Mouse (Mus musculus) midbrain, embryonic 10.5 days (tissue): ENCODE results near the gene Grem2. TPM values are rescaled to one million over a fixed set of nuclear protein-coding genes. Genes with fewer than 3 reads are reported as not detected.

Experiments used
- DNase-seq: peaks from one replicate; pipeline ENCODE4 v3.0.0-alpha.2; 2017; ENCODE audit warnings: low spot score
- H3K27ac ChIP-seq: fragments of 300-500 bp; sonication (generic); replicated peaks from 2 replicates; pipeline ENCODE4 v1.5.1; 2016; ENCODE audit warnings: mild to moderate bottlenecking
- H3K27me3 ChIP-seq: fragments of 300-500 bp; sonication (generic); 2 replicates; pipeline ENCODE4 v1.6.1; 2016; ENCODE audit warnings: low read depth, mild to moderate bottlenecking; ENCODE audit not compliant: poor library complexity, severe bottlenecking
- H3K36me3 ChIP-seq: fragments of 300-500 bp; sonication (generic); 2 replicates; pipeline ENCODE4 v1.6.1; 2016; ENCODE audit warnings: mild to moderate bottlenecking, moderate library complexity
- H3K4me1 ChIP-seq: fragments of 300-500 bp; sonication (generic); 2 replicates; pipeline ENCODE4 v1.6.1; 2016
- H3K4me3 ChIP-seq: fragments of 300-500 bp; sonication (generic); 2 replicates; pipeline ENCODE4 v1.5.1; 2016; ENCODE audit warnings: mild to moderate bottlenecking, moderate library complexity
- H3K9me3 ChIP-seq: fragments of 300-500 bp; sonication (generic); replicated peaks from 2 replicates; pipeline ENCODE4 v1.6.1; 2016; ENCODE audit warnings: mild to moderate bottlenecking
- WGBS: fragments of 180-500 bp; shearing (Covaris S2); methylation state at CpG from one replicate; pipeline ENCODE4 v1.1.7; 2016; 5-methylcytosine and 5-hydroxymethylcytosine counted together
- polyA plus RNA-seq: library from polyadenylated mRNA; unstranded; fragments of >200 nt; fragmentation: Nextera tagmentation; extraction: Ambion mirVana; gene quantifications from 2 replicates; pipeline ENCODE4 v1.2.1, GENCODE M21; 2016

The Grem2 gene
- polyA plus RNA-seq: 0.80 and 1.2 TPM in 2 replicates

DNA sequence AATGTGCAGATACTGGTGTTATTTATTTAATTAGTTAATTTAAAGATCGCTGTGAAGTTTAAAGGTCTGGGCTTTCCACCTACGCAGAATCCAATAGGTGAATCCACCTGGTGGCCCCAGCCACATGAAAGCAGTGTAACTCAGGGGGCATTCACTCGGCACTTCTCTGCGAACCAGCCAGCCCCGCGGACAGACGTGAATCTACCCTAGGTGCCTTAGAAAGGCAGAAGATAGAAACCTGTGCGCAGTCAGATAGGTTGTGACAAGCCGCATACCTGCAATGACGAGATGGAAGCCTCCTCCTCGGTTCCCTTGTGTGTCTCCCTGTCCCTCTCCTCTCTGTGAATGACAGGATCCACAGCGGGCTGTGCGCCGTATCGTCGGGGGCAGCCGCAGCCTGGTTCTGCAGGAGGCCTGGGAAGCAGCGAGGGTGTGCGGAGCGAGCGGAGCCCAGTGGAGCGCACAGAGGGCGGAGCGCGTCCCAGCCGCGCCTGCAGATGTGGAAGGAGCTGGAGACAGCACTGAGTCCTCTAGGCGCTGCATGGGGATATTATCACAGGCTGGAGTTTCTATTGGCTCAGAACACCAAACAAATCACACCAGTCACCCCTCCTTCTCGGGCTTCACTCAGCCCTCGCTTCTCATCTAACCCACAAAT is at the start of gene Grem2:
Gene Grem2 (minus strand): TSS at position 522 of the 658 bp plus-strand sequence.
- H3K27ac ChIP-seq: peak within 1 kb of the TSS; percentile 64
- no peaks in the 10 kb centered on the region for H3K9me3 ChIP-seq
- peak within 1 kb of the TSS; percentile 56 for H3K4me3 ChIP-seq
- 5% methylated on average over 30 of the region's 30 CpGs for WGBS
- H3K36me3 ChIP-seq: no peaks in the 10 kb centered on the region
- H3K4me1 ChIP-seq: peaks cover 10% of the 10 kb centered on the region
- peak; percentile 66 for DNase-seq
- H3K27me3 ChIP-seq: peaks cover 15% of the 10 kb centered on the region

DNA sequence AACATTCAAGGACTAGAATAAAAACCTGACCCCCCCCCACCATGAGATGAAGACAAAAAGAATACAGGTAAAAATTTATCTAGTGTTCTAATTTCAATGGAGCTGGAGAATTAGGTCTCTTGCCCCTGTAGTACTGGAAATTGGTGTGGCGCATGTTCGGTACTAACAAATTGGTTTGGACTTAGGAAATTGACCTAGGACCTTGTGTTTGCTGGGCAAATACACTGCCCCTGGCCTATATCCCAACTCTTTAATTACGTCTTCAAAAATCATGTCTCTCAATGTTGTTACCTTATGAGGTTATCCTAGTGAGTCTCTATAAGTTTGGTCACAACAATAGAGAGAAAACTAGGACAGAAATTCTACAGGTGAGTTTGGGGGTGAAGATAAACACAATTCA is 38.2 kb upstream of the Grem2 start:
- Histone ChIP-seq H3K27ac (no peak overlapping the region), H3K27me3 (no peaks in the 10 kb centered on the region), H3K36me3 (no peaks in the 10 kb centered on the region), H3K4me3 (no peak overlapping the region), H3K4me1 (peaks cover 6% of the 10 kb centered on the region; the same call in 1 of the 2 replicates), H3K9me3 (no peaks in the 10 kb centered on the region)
- DNase-seq: no peak
- 92% methylated on average over 3 of the region's 3 CpGs for WGBS

- 60% methylated on average over 3 of the region's 3 CpGs for WGBS
Observed at GRCm38 (mm10) chr1:174931003-174931619, 9.5 kb upstream of the Grem2 start.

GRCm38 (mm10) chr1:174929459-174930181 is 8.0 kb upstream of the Grem2 start:
- no peak for DNase-seq
- 91% methylated on average over 7 of the region's 7 CpGs for WGBS
- no peaks in the 10 kb centered on the region for H3K9me3 ChIP-seq
- no peak overlapping the region for H3K27ac ChIP-seq
- H3K27me3 ChIP-seq: no peaks in the 10 kb centered on the region
- H3K4me1 ChIP-seq: peaks cover 5% of the 10 kb centered on the region
- no peak overlapping the region for H3K4me3 ChIP-seq
- no peaks in the 10 kb centered on the region for H3K36me3 ChIP-seq

More at GRCm38 (mm10) chr1:174931003-174931619, 9.5 kb upstream of the Grem2 start:
- no peaks in the 10 kb centered on the region for H3K36me3 ChIP-seq
- H3K27me3 ChIP-seq: no peaks in the 10 kb centered on the region
- H3K9me3 ChIP-seq: no peaks in the 10 kb centered on the region
- 0 out of 2 replicates have a peak overlapping the region, but pooled peaks have one; percentile 30 for H3K27ac ChIP-seq
- no peak overlapping the region for H3K4me3 ChIP-seq
- peak; percentile 16 for DNase-seq
- H3K4me1 ChIP-seq: peaks cover 5% of the 10 kb centered on the region

DNA sequence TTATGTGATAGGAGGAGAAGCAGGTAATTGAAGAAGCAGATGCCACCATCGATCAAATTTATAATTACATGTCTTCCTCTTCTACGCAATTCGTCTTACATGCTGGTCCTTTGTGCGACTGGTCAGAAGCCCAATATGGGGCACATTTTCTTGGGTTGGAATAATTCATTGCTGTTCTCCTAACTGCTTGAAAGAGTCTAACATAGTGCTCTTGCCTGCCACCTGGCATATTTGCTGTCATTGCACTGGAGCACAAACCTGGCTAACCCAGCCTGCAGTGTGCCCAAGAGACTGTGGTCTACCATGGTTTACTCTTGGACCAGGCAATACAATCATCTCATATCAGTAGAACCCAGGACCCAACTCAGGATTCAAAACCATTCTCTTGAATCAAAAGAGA is 2.7 kb downstream of the Grem2 start:
- Histone ChIP-seq H3K27ac (no peak overlapping the region), H3K9me3 (no peaks in the 10 kb centered on the region), H3K36me3 (no peaks in the 10 kb centered on the region), H3K27me3 (peaks cover 15% of the 10 kb centered on the region), H3K4me3 (no peak overlapping the region), H3K4me1 (peaks cover 10% of the 10 kb centered on the region)
- 95% methylated on average over 4 of the region's 4 CpGs for WGBS
- no peak for DNase-seq

DNA sequence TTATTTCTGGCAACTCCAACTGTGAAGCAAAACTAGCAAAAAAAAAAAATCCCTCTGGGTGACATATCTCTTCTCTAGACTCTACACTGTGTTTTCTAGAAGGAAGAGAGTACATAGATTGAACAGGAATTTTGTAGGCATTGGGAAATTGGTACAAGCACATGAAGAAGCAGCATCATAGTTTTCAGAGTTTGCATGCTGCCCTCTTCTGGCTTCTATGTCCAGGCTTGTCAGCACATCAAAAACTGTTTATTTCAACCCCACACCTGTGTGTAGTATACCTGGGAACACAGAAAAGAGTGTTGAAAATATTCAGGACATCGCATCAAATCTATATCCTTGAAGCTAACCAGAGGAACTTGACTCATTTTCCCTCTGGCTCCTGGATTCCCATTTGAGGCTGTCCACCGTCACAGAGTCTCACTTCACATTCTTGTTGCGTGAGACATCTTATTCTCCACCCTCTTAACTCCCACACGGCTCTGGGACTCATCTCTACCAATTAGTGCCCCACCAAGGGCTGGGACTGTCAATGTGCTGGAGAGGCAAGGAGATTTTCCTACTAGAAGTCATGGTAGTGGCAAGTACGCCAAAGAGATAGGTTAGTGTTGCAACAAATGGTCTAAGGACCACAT is 3.3 kb downstream of the Grem2 start:
- H3K27ac ChIP-seq: no peak overlapping the region
- no peaks in the 10 kb centered on the region for H3K36me3 ChIP-seq
- H3K27me3 ChIP-seq: peaks cover 15% of the 10 kb centered on the region
- no peak overlapping the region for H3K4me3 ChIP-seq
- 89% methylated on average over 5 of the region's 5 CpGs for WGBS
- peaks cover 10% of the 10 kb centered on the region for H3K4me1 ChIP-seq
- DNase-seq: no peak
- H3K9me3 ChIP-seq: no peaks in the 10 kb centered on the region

DNA sequence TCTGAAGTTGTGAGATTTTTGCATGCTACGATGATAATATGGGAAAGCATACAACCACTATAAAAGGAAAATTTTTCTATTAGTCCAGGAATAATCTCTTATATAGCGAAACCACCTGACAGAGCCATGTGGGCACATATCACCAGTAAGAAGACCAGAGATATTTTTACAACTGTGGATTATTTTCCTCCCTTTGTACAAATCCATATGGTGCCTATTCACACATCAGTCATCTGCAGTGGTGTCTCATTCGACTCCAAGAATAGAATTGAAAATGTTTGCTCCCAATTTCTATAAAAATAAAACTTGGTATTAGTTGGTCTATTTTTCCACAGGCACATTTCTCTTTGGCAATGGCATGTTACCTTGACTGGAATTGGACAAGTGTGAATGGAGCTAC is 11.8 kb downstream of the Grem2 start:
- Histone ChIP-seq H3K4me3 (no peak overlapping the region), H3K27ac (no peak overlapping the region), H3K36me3 (no peaks in the 10 kb centered on the region), H3K4me1 (no peaks in the 10 kb centered on the region), H3K27me3 (no peaks in the 10 kb centered on the region), H3K9me3 (no peaks in the 10 kb centered on the region)
- no peak for DNase-seq
- WGBS: 88% methylated on average over 3 of the region's 3 CpGs

DNA sequence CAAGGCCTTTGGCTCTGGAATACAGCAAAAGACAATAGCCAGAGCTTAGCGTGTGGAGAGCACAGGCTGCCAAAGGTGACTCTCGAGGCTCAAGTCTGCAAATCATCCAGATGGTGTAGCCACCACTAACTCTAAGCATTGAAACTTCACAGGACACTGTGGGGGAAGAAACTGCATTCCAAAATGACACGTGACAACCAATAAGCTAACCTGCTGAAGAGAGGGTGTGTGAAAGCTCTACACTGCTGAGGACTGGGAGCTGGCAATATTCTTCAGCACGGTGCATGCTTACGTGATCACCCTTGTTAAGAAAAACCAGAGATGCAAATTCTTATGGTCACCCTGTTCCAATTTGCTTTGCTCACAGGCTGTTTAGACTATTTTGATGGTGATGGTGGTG is 13.4 kb downstream of the Grem2 start:
- no peaks in the 10 kb centered on the region for H3K4me1 ChIP-seq
- no peak overlapping the region for H3K4me3 ChIP-seq
- H3K27ac ChIP-seq: no peak overlapping the region
- no peak for DNase-seq
- WGBS: 89% methylated on average over 5 of the region's 5 CpGs
- no peaks in the 10 kb centered on the region for H3K36me3 ChIP-seq
- no peaks in the 10 kb centered on the region for H3K27me3 ChIP-seq
- H3K9me3 ChIP-seq: no peaks in the 10 kb centered on the region

DNA sequence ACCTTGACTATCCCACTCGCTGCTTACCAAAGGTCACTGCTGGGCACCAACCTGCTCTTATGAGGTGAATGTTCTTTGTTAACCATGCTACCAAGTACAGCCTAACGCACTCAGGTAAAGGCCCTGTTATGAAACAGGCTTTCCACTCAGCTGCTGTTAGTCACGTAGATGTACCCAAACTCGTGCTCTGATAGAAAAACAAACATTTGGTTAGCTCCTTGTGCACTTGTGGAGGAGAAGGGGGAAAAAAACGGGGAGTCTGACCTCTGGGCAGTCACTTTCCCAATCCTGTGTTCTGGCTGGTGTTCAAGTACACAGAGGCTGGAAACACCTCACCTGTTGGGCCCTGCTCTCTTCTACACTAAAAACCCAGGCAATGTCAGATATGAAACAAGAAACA is 14.0 kb downstream of the Grem2 start:
- WGBS: 84% methylated on average over 5 of the region's 5 CpGs
- DNase-seq: no peak
- Histone ChIP-seq H3K27ac (no peak overlapping the region), H3K36me3 (no peaks in the 10 kb centered on the region), H3K4me3 (no peak overlapping the region), H3K4me1 (no peaks in the 10 kb centered on the region), H3K27me3 (no peaks in the 10 kb centered on the region), H3K9me3 (no peaks in the 10 kb centered on the region)

DNA sequence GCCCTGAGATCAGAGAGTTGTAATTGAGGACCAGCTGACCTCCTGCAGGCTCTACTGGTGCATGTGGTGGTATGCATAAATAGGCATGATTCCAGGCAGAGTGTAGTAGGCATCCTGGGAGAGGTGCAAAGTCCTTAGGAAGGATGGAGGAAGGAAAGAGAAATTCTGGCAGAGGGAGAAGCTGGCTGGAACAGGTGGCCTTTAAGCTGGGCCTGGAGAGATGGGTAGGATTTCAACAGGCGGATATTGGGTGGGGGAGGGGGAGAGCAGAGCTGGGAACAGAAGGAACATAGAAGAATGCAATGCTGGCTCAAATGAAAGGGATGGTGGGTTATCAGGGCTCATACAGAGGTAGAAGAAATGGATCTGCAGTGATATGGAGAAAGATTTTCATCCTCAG is 18.9 kb downstream of the Grem2 start:
- Histone ChIP-seq H3K4me3 (no peak overlapping the region), H3K9me3 (no peaks in the 10 kb centered on the region), H3K27ac (no peak overlapping the region), H3K4me1 (no peaks in the 10 kb centered on the region), H3K36me3 (no peaks in the 10 kb centered on the region), H3K27me3 (no peaks in the 10 kb centered on the region)
- DNase-seq: no peak
- 78% methylated on average over 1 of the region's 1 CpGs for WGBS

GRCm38 (mm10) chr1:174892471-174892870 is 29.1 kb downstream of the Grem2 start:
- no peak for DNase-seq
- WGBS: 92% methylated on average over 7 of the region's 7 CpGs
- no peak overlapping the region for H3K4me3 ChIP-seq

GRCm38 (mm10) chr1:174888684-174889405 is 32.8 kb downstream of the Grem2 start:
- Histone ChIP-seq H3K27me3 (no peaks in the 10 kb centered on the region), H3K9me3 (no peaks in the 10 kb centered on the region), H3K4me1 (no peaks in the 10 kb centered on the region), H3K36me3 (no peaks in the 10 kb centered on the region), H3K4me3 (no peak overlapping the region), H3K27ac (no peak overlapping the region)
- DNase-seq: no peak
- WGBS: 88% methylated on average over 14 of the region's 14 CpGs

More at GRCm38 (mm10) chr1:174892471-174892870, 29.1 kb downstream of the Grem2 start:
- H3K36me3 ChIP-seq: no peaks in the 10 kb centered on the region
- no peak overlapping the region for H3K27ac ChIP-seq
- no peaks in the 10 kb centered on the region for H3K4me1 ChIP-seq
- H3K9me3 ChIP-seq: no peaks in the 10 kb centered on the region
- H3K27me3 ChIP-seq: no peaks in the 10 kb centered on the region
